Mouse (Mus musculus): ENCODE data around the gene Synpr. TPM values are rescaled to one million over a fixed set of nuclear protein-coding genes. Genes with fewer than 3 reads are reported as not detected.

The Synpr gene
- total and polyA plus RNA-seq, 3 experiments, result 0.27 TPM; not detected in 2

- no peak for TF ChIP-seq CTCF (IDR thresholded peaks at IDR 0.05; ENCODE audit: low read depth, low read length)
- no peak for TF ChIP-seq GATA1 (IDR thresholded peaks at IDR 0.05; ENCODE audit: borderline replicate concordance, low read length)
- TF ChIP-seq POLR2AphosphoS5 (IDR thresholded peaks at IDR 0.05; ENCODE audit: insufficient replicate concordance, low read depth, low read length), result no peak
- no peak for TF ChIP-seq TAL1 (conservative IDR thresholded peaks at IDR 0.05; ENCODE audit: low read depth, low read length)
- TF ChIP-seq GATA2 (IDR thresholded peaks at IDR 0.05; ENCODE audit: borderline replicate concordance, low read depth, low read length), result no peak
- no peaks in the 10 kb centered on the region for H3K27me3 ChIP-seq (ENCODE audit: insufficient read depth, low read length)
- H3K4me1 ChIP-seq (ENCODE audit: insufficient read depth, low read depth, low read length), result no peaks in the 10 kb centered on the region
- no peak for DNase-seq (ENCODE audit: low spot score)
- no peaks in the 10 kb centered on the region for H3K9me3 ChIP-seq (replicated peaks)
- ATAC-seq (ENCODE audit: extremely low read depth, insufficient number of reproducible peaks, low FRiP score, poor library complexity, severe bottlenecking), result no peak
- H3K36me3 ChIP-seq (replicated peaks), result no peaks in the 10 kb centered on the region
- H3K4me3 ChIP-seq (ENCODE audit: low read depth, low read length), result no peak overlapping the region
Observed at GRCm38 (mm10) chr14:13459333-13459732, 174.8 kb downstream of the Synpr start.

GRCm38 (mm10) chr14:13469211-13469610 is 184.6 kb downstream of the Synpr start:
- Histone ChIP-seq H3K36me3 (replicated peaks) (no peaks in the 10 kb centered on the region), H3K4me3 (ENCODE audit: low read depth, low read length) (no peak overlapping the region), H3K9me3 (replicated peaks) (no peaks in the 10 kb centered on the region), H3K27me3 (ENCODE audit: insufficient read depth, low read length) (no peaks in the 10 kb centered on the region), H3K4me1 (ENCODE audit: insufficient read depth, low read depth, low read length) (no peaks in the 10 kb centered on the region)
- no peak for TF ChIP-seq CTCF (IDR thresholded peaks at IDR 0.05; ENCODE audit: low read depth, low read length)
- TF ChIP-seq TAL1 (conservative IDR thresholded peaks at IDR 0.05; ENCODE audit: low read depth, low read length), result no peak
- TF ChIP-seq GATA2 (IDR thresholded peaks at IDR 0.05; ENCODE audit: borderline replicate concordance, low read depth, low read length), result no peak
- TF ChIP-seq POLR2AphosphoS5 (IDR thresholded peaks at IDR 0.05; ENCODE audit: insufficient replicate concordance, low read depth, low read length), result no peak
- no peak for TF ChIP-seq GATA1 (IDR thresholded peaks at IDR 0.05; ENCODE audit: borderline replicate concordance, low read length)
- ATAC-seq (ENCODE audit: extremely low read depth, insufficient number of reproducible peaks, low FRiP score, poor library complexity, severe bottlenecking) (no peak), DNase-seq (ENCODE audit: low spot score) (no peak)

GRCm38 (mm10) chr14:13477821-13478220 is 193.2 kb downstream of the Synpr start:
- no peaks in the 10 kb centered on the region for H3K9me3 ChIP-seq (replicated peaks)

GRCm38 (mm10) chr14:13505355-13505754 is 220.8 kb downstream of the Synpr start:
- no peaks in the 10 kb centered on the region for H3K27me3 ChIP-seq (ENCODE audit: insufficient read depth, low read length)
- ATAC-seq (ENCODE audit: extremely low read depth, insufficient number of reproducible peaks, low FRiP score, poor library complexity, severe bottlenecking) (no peak), DNase-seq (ENCODE audit: low spot score) (no peak)
- no peaks in the 10 kb centered on the region for H3K4me1 ChIP-seq (ENCODE audit: insufficient read depth, low read depth, low read length)
- no peaks in the 10 kb centered on the region for H3K9me3 ChIP-seq (replicated peaks)
- no peak for TF ChIP-seq GATA1 (IDR thresholded peaks at IDR 0.05; ENCODE audit: borderline replicate concordance, low read length)
- TF ChIP-seq TAL1 (conservative IDR thresholded peaks at IDR 0.05; ENCODE audit: low read depth, low read length), result no peak
- no peak for TF ChIP-seq GATA2 (IDR thresholded peaks at IDR 0.05; ENCODE audit: borderline replicate concordance, low read depth, low read length)
- TF ChIP-seq POLR2AphosphoS5 (IDR thresholded peaks at IDR 0.05; ENCODE audit: insufficient replicate concordance, low read depth, low read length), result no peak
- no peak for TF ChIP-seq CTCF (IDR thresholded peaks at IDR 0.05; ENCODE audit: low read depth, low read length)
- H3K4me3 ChIP-seq (ENCODE audit: low read depth, low read length), result no peak overlapping the region
- no peaks in the 10 kb centered on the region for H3K36me3 ChIP-seq (replicated peaks)

More at GRCm38 (mm10) chr14:13477821-13478220, 193.2 kb downstream of the Synpr start:
- DNase-seq (ENCODE audit: low spot score) (no peak), ATAC-seq (ENCODE audit: extremely low read depth, insufficient number of reproducible peaks, low FRiP score, poor library complexity, severe bottlenecking) (no peak)
- Histone ChIP-seq H3K27me3 (ENCODE audit: insufficient read depth, low read length) (no peaks in the 10 kb centered on the region), H3K36me3 (replicated peaks) (no peaks in the 10 kb centered on the region), H3K4me3 (ENCODE audit: low read depth, low read length) (no peak overlapping the region), H3K4me1 (ENCODE audit: insufficient read depth, low read depth, low read length) (no peaks in the 10 kb centered on the region)
- TF ChIP-seq GATA2 (IDR thresholded peaks at IDR 0.05; ENCODE audit: borderline replicate concordance, low read depth, low read length) (no peak), TAL1 (conservative IDR thresholded peaks at IDR 0.05; ENCODE audit: low read depth, low read length) (no peak), CTCF (IDR thresholded peaks at IDR 0.05; ENCODE audit: low read depth, low read length) (no peak), POLR2AphosphoS5 (IDR thresholded peaks at IDR 0.05; ENCODE audit: insufficient replicate concordance, low read depth, low read length) (no peak), GATA1 (IDR thresholded peaks at IDR 0.05; ENCODE audit: borderline replicate concordance, low read length) (no peak)

- H3K9me3 ChIP-seq (replicated peaks), result no peaks in the 10 kb centered on the region
Observed at GRCm38 (mm10) chr14:13518608-13519139, 234.1 kb downstream of the Synpr start.

GRCm38 (mm10) chr14:13519239-13520011 is 234.8 kb downstream of the Synpr start:
- TF ChIP-seq TAL1 (conservative IDR thresholded peaks at IDR 0.05; ENCODE audit: low read depth, low read length) (no peak), CTCF (IDR thresholded peaks at IDR 0.05; ENCODE audit: low read depth, low read length) (no peak), POLR2AphosphoS5 (IDR thresholded peaks at IDR 0.05; ENCODE audit: insufficient replicate concordance, low read depth, low read length) (no peak), GATA1 (IDR thresholded peaks at IDR 0.05; ENCODE audit: borderline replicate concordance, low read length) (no peak), GATA2 (IDR thresholded peaks at IDR 0.05; ENCODE audit: borderline replicate concordance, low read depth, low read length) (no peak)
- no peaks in the 10 kb centered on the region for H3K4me1 ChIP-seq (ENCODE audit: insufficient read depth, low read depth, low read length)

More at GRCm38 (mm10) chr14:13518608-13519139, 234.1 kb downstream of the Synpr start:
- H3K36me3 ChIP-seq (replicated peaks), result no peaks in the 10 kb centered on the region
- H3K4me1 ChIP-seq (ENCODE audit: insufficient read depth, low read depth, low read length), result no peaks in the 10 kb centered on the region
- no peak for TF ChIP-seq GATA2 (IDR thresholded peaks at IDR 0.05; ENCODE audit: borderline replicate concordance, low read depth, low read length)
- TF ChIP-seq GATA1 (IDR thresholded peaks at IDR 0.05; ENCODE audit: borderline replicate concordance, low read length), result no peak
- no peak for TF ChIP-seq POLR2AphosphoS5 (IDR thresholded peaks at IDR 0.05; ENCODE audit: insufficient replicate concordance, low read depth, low read length)
- no peak for TF ChIP-seq CTCF (IDR thresholded peaks at IDR 0.05; ENCODE audit: low read depth, low read length)
- TF ChIP-seq TAL1 (conservative IDR thresholded peaks at IDR 0.05; ENCODE audit: low read depth, low read length), result no peak
- DNase-seq (ENCODE audit: low spot score) (no peak), ATAC-seq (ENCODE audit: extremely low read depth, insufficient number of reproducible peaks, low FRiP score, poor library complexity, severe bottlenecking) (no peak)
- H3K27me3 ChIP-seq (ENCODE audit: insufficient read depth, low read length), result no peaks in the 10 kb centered on the region
- no peak overlapping the region for H3K4me3 ChIP-seq (ENCODE audit: low read depth, low read length)

More at GRCm38 (mm10) chr14:13519239-13520011, 234.8 kb downstream of the Synpr start:
- Histone ChIP-seq H3K36me3 (replicated peaks) (no peaks in the 10 kb centered on the region), H3K9me3 (replicated peaks) (no peaks in the 10 kb centered on the region), H3K4me3 (ENCODE audit: low read depth, low read length) (no peak overlapping the region), H3K27me3 (ENCODE audit: insufficient read depth, low read length) (no peaks in the 10 kb centered on the region)
- no peak for DNase-seq (ENCODE audit: low spot score)
- ATAC-seq (ENCODE audit: extremely low read depth, insufficient number of reproducible peaks, low FRiP score, poor library complexity, severe bottlenecking), result no peak

All from G1E (cell line).